ENCODE assay signal across 20 mouse cellular contexts in genomic region chr13:3778591-3779364, GRCm38 (mm10). TPM values are rescaled to one million over a fixed set of nuclear protein-coding genes. Genes with fewer than 3 reads are reported as not detected.
DNase-seq lines count a peak whose midpoint lies in the region; ATAC-seq lines count a peak whose summit lies in the region.
"Had no signal": no experiment of that assay in that cellular context is flagged by ENCODE, and none has a peak within 500 bp of the region (broad histone marks: within the 10 kb centered on the region; RNA-seq: fewer than 3 reads in every experiment).

No protein-coding gene starts in this region.

- no peak overlapping the region for H3K4me2 ChIP-seq in stomach, embryonic 16.5 days (ENCODE audit: low read depth, low read length)
- H3K4me2 ChIP-seq: hindbrain, embryonic 15.5 days; limb, embryonic 12.5 days; liver, embryonic 15.5 days; midbrain, embryonic 12.5 days had no signal

- DNase-seq in cerebellum, adult 9-10 months, result peak; percentile 20
- no peak for DNase-seq in cerebellum, postnatal 4 days (ENCODE audit: low spot score in 2 of 2)
- DNase-seq in lung, postnatal 14 days, result peak; percentile 37
- no peak for DNase-seq in lung, postnatal 10 days
- DNase-seq in adrenal gland, adult 8-10 months, result peak; percentile 77
- DNase-seq in embryo, embryonic 11 days, result no peak
- no peak for DNase-seq in gastrocnemius, postnatal 4 days (ENCODE audit: low spot score in 2 of 2)
- DNase-seq: forebrain, postnatal 0 days; gastrocnemius, adult 2 months; heart, postnatal 14 days; kidney, adult 2 months; kidney, postnatal 4 days had no signal

- ATAC-seq in stomach, embryonic 16.5 days (ENCODE audit: insufficient read depth, low FRiP score), result no peak
- ATAC-seq: forebrain, postnatal 0 days had no signal

- H3K27ac ChIP-seq in stomach, embryonic 16.5 days (ENCODE audit: low read length), result peak overlapping the region; percentile 84
- H3K27ac ChIP-seq: gastrocnemius, adult 2 months; hindbrain, embryonic 15.5 days; limb, embryonic 12.5 days; liver, embryonic 15.5 days; midbrain, embryonic 12.5 days had no signal

- no peaks in the 10 kb centered on the region for H3K9me3 ChIP-seq in stomach, embryonic 16.5 days (replicated peaks; ENCODE audit: control insufficient read depth, low read length)
- H3K9me3 ChIP-seq: hindbrain, embryonic 15.5 days; limb, embryonic 12.5 days; liver, embryonic 15.5 days; midbrain, embryonic 12.5 days had no signal

- no peak overlapping the region for H3K4me3 ChIP-seq in stomach, embryonic 16.5 days (replicated peaks; ENCODE audit: low read length)
- H3K4me3 ChIP-seq: gastrocnemius, adult 2 months; hindbrain, embryonic 15.5 days; limb, embryonic 12.5 days; liver, embryonic 15.5 days; midbrain, embryonic 12.5 days had no signal

- WGBS in stomach, embryonic 16.5 days, result 71% methylated on average over 4 of the region's 4 CpGs

- no peaks in the 10 kb centered on the region for H3K36me3 ChIP-seq in stomach, embryonic 16.5 days (ENCODE audit: control insufficient read depth, insufficient read depth, low read length)
- H3K36me3 ChIP-seq: hindbrain, embryonic 15.5 days; limb, embryonic 12.5 days; liver, embryonic 15.5 days; midbrain, embryonic 12.5 days had no signal

- no peak overlapping the region for H3K9ac ChIP-seq in stomach, embryonic 16.5 days (ENCODE audit: low read length)
- H3K9ac ChIP-seq: forebrain, postnatal 0 days; hindbrain, embryonic 15.5 days; limb, embryonic 12.5 days; liver, embryonic 15.5 days; midbrain, embryonic 12.5 days had no signal

- no peaks in the 10 kb centered on the region for H3K27me3 ChIP-seq in stomach, embryonic 16.5 days (ENCODE audit: control insufficient read depth, insufficient read depth, low read length)
- H3K27me3 ChIP-seq: hindbrain, embryonic 15.5 days; limb, embryonic 12.5 days; liver, embryonic 15.5 days; midbrain, embryonic 12.5 days had no signal

- H3K4me1 ChIP-seq in stomach, embryonic 16.5 days (ENCODE audit: control insufficient read depth, insufficient read depth, low read length), result peaks cover 3% of the 10 kb centered on the region; the same call in 1 of the 2 replicates
- H3K4me1 ChIP-seq: hindbrain, embryonic 15.5 days; limb, embryonic 12.5 days; liver, embryonic 15.5 days; midbrain, embryonic 12.5 days had no signal

RNA-seq across cellular contexts. Expression of gene Calml3, which starts 25.3 kb away (rescaled TPM):
- total RNA-seq in adrenal gland, adult 8-10 months (2022), result under 1 TPM in 1 of 4 experiments, not detected in 3; 0.24 TPM
- polyA plus RNA-seq in stomach, embryonic 16.5 days (2015; fragmentation: Nextera tagmentation; extraction: Ambion mirVana), result 25.1 and 40.9 TPM in 2 replicates
- total RNA-seq in gastrocnemius, postnatal 4 days (2021), result under 1 TPM; 0.18 to 0.20 TPM
- total RNA-seq: forebrain, postnatal 0 days; gastrocnemius, adult 2 months had no signal
- polyA plus RNA-seq: cerebellum, adult 2 months; forebrain, postnatal 0 days; liver, embryonic 15.5 days; midbrain, embryonic 12.5 days had no signal

RNA-seq across cellular contexts. Expression of gene Calm4, which starts 58.8 kb away (rescaled TPM):
- not detected for total RNA-seq in adrenal gland, adult 8-10 months (2022)
- polyA plus RNA-seq in stomach, embryonic 16.5 days (2015; fragmentation: Nextera tagmentation; extraction: Ambion mirVana), result 1.9 and 2.1 TPM in 2 replicates
- total RNA-seq in gastrocnemius, postnatal 4 days (2021), result 1 to 10 TPM in 1 of 2 experiments, under 1 TPM in 1; 0.61 to 1.6 TPM
- total RNA-seq: forebrain, postnatal 0 days; gastrocnemius, adult 2 months; heart, postnatal 14 days had no signal
- polyA plus RNA-seq: cerebellum, adult 2 months; embryonic facial prominence, embryonic 11.5 days; forebrain, postnatal 0 days; kidney, adult 2 months; limb, embryonic 12.5 days; liver, embryonic 15.5 days; midbrain, embryonic 12.5 days; spleen, adult 2 months had no signal

Comparison
In these comparisons a context has a peak if more than half of its experiments do, and no peak if none do; other contexts are left out.
1. DNase-seq: peak in cerebellum, adult 9-10 months (single experiment), lung, postnatal 14 days (single experiment) and adrenal gland, adult 8-10 months (single experiment); none in cerebellum, postnatal 4 days (0 of 2), lung, postnatal 10 days (single experiment), embryo, embryonic 11 days (single experiment) and gastrocnemius, postnatal 4 days (0 of 2).